Mouse (Mus musculus) neural tube, embryonic 10.5 days (tissue): Measurements from ENCODE around the gene Cox5a.
A peak's percentile ranks its signal among the peaks of the same experiment; 100 is the strongest.

Experiments
- DNase-seq: peaks from one replicate; pipeline ENCODE4 v3.0.0-alpha.2; 2017; ENCODE audit warnings: low spot score; ENCODE audit errors: extremely low spot score

The Cox5a gene

DNA sequence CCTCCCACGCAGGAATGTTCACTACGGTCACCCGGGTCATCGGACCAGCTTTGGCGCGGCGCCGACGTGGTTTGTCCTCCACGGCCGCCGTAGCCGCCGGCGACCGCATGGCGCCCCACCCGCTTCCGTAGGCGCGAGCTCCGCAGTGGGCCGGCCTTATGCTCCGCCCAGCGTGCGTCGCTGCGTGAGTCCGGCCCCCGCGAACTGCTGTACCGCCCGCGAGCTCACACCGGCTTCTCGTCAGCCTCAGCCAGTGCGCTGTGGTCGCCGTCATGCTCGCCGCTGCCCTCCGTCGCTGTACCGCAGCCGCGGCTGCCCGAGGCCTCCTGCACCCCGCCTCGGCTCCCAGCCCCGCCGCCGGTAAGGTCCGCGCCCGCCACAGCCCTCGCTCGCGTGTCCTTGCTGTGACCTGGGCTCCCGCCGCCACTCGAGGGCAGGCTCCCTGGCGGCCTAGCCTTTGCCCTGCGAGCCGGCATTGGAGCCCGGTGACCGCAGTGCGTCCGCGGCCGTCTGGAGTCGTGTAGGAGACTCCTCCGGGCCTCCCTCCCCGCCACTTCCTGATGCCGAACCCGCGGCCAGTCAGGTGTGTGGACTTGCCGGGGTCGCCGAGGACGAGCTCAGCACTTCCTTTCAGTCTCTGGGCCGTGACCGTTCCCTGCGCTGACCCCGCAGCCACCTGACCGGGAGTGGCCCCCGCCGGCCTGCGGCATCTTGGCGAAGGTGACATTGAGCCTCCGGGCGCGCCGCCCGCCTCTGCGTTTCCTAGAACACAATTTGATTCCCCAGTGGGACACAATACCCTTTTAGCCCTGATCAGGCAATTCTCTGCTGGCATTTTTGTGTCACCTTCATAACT lies at the start of gene Cox5a:
Gene Cox5a (plus strand): TSS at position 219 of the 856 bp plus-strand sequence.
- peak; percentile 90 for DNase-seq

DNA sequence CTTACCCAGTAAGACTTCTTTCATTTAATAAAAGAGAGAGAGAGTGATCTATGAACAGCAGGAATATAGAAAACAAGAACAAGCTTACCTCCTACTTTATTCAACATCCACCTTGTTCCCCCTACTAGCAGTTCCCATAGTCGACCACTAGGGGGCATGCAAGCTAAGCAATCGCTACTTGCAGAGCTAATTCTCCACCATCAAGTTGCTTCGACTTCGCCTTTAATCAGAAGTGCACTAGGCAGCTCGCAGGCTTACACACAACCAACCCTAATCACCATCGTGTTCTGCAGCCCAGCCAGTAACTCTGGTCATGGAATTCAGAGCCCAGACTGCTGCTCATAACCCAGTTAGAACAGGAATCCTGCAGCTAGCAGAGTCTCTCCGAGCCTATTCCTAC lies 35.3 kb upstream of the Cox5a start:
- peak; percentile 76 for DNase-seq

DNA sequence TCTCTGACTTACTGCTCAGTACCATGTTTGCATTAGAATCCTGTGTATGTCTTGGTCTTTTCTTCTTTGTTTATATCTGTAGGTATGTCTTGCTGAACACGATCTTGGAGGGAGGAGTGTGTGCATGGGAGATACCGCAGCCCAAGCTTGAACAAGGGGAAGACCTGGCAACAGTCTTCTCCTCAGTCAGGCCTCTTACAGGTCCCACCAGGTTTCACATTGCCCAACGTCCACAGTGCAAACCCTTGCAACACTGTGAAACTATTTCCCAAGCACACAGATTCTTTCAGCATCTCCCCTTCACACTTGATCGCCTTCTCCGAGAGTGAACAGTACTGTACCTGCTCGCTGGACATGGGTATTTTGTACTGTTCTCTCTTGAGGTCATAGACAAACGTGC lies 33.3 kb upstream of the Cox5a start:
- DNase-seq, result no peak

DNA sequence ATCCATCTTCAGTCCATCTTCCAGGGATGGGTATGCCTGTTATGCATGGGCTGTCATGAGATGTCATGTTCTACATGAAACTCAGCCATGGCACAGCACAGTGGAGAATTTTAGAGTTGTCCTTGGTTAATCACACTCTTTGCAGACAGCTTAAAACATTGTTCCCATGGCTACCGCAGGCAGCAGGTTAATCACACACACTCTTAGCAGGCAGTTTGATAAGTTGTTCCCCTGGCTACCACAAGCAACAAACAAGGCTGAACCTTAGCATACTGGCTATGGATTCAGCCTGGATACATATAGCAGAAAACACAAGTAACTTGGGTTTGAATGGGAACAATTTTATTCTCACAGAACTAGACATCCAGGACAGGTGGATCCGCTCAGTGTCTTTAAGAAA lies 27.5 kb upstream of the Cox5a start:
- DNase-seq, result no peak

DNA sequence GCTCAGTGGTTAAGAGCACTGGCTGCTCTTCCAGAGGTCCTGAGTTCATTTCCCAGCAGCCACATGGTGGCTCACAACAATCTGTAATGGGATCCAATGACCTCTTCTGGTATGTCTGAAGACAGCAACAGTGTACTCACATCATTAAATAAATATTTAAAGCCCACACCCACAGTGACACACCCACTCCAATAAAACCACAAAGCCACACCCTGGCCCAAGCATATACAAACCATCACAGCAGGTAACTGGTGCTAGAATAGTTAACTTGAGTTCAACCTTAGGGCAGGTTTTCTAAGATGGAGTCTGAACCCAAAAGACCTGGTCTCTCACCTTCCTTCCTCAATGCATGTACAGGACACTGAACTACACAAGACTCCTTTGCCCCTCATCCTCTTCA lies 26.1 kb upstream of the Cox5a start:
- DNase-seq, result no peak

DNA sequence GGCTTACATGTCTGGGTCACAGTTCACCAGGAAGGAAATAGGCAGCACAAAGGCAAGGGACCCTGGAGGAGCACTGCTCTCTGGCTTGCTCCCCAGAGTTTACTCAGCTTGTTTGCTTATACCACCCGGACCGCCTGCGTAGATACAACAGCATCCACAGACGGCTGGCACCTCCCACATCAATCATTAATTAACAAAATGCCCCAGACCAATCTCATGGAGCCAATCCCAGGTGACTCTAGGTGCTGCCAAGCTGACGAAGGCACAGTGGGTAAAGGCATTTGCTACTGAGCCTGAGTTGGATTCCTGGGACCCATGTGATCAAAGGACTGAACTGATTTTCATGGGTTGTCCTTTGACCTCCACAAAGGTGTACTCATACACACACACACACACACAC lies 23.8 kb upstream of the Cox5a start:
- DNase-seq, result no peak

DNA sequence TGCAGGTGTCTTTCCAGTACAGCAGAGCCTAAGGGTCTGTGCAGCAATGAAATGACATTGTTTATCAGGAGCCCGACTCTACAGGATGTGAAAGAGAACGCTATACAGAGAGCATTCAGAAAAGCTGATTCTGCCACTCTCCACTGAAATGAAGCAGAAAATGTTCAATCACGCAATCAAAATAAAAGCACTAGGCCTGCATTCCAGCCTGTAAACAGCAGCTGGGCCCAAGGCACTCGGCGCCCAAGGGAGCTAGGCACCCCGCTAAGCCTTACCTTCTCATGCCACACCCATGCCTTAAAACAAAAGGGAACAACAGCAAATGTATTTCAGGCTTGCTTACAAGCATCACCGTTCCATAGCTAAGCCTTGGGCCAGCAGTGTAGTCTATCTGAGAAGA lies 22.5 kb upstream of the Cox5a start:
- no peak for DNase-seq

DNA sequence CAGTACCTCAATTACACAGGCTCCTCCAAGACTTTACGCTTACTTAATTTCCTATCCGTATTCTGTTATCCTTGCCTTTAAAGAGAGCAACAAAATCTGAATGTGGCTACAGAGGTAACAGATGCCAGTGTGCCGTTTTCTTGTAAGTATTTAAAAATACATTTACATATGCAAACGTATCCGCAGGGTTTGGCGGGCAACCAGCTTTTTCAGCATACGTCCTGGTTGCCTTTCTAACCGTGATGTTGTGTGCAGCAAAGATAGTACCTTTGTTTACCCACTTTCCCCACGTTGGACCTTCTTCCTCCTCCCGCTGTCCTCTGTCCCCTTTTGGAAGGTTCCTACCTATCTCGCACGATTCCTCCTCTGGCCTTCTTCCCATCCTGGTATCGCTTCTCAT lies 19.6 kb upstream of the Cox5a start:
- DNase-seq, result no peak

DNA sequence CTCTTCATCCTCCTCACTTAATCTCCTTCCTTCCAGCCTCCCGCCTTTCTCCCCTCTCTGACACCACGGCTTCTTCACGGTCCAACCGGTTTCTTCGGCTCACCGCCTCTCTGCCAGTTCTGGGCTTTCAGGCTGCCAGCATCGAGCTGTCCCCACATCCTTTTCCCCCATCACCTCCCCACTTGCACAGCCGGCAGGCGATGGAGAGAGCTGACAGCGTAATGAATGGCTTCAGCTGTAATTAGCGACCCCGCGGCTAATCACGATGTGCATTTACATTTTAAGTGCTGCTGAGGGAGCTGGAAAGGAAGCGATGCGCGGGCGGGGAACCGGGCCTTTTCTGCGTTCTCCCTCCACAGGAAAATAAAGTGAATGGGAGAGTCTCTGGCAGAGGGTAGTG lies 19.2 kb upstream of the Cox5a start:
- peak; percentile 53 for DNase-seq

DNA sequence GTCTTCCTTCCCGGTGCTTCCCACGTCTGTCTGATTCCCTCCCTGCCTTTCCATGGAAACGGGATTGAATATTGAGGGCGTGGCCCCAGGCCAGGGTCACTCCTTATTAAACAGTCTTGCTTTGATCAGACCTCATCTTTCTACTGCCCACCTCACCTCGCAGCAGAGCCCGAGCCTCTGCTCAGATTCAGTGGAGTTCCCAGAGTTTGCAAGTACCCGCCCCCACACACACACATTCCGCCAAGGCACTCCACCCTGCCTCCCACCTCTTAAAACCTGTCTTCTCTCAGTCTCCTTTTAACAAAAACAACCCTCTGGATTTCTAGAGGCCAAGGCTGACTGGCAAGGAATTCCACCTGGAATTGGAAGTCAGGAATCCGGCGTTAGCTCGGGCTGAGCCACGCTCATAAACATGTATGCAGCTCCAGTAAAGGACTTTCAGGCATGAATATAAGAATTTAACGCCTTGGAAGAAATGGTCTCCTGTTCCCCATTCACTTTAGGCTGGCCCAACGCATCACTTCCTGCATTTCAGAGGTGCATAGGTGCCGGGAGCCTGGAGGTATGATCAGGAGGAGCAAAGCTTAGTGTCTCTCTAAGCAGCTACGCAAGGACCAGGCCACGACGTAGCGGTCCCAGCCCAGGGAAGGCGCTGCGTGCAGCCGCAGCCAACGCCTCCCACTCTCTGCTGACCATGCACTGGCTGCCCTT lies 18.0 kb upstream of the Cox5a start:
- peak; percentile 49 for DNase-seq

DNA sequence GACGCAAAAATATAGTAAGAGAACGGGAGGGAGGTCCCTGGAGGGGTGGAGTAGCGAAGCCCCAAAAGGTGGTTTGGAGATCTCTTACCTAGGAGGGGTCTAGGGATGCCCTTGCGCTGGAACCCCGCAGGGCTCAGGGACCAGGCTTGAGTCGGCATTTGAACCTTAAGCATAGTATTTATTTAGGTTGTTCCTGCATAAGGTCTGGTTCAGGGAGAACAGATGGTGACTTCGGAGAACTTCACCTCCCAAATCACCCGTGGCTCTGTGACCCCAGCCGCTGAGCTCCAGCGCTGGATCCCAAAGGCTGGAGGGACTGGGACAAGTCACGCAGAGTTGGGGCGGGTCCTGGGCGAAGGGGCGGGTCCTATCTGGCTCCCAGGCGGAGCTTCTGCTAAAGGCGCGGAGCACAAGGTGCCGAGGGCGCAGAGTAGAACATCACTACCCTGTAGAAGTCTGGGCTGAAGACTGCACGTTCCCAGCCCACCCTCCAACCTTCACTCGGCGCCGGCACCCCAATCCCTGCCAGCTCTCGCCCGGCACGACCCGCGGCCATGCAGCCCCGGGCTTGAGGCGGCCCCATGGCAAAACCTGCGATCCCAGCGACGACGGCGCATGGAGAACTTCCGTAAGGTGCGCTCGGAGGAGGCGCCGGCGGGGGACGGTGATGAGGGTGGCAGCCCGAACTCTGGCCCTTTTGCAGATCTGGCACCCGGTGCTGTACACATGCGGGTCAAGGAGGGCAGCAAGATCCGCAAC lies 17.3 kb upstream of the Cox5a start, which contains the start of gene Rpp25:
Gene Rpp25 (plus strand): TSS at position 405 of the 759 bp plus-strand sequence.
- DNase-seq, result peak; percentile 68

DNA sequence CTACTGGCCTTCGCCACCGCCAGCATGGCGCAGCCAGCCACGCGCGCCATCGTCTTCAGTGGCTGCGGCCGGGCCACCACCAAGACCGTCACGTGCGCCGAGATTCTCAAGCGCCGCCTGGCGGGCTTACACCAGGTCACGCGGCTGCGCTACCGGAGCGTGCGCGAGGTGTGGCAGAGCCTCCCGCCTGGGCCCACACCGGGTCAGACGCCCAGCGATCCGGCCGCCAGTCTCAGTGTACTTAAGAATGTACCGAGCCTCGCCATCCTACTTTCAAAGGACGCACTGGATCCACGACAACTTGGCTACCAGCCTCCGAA lies 16.7 kb upstream of the Cox5a start:
- DNase-seq, result peak; percentile 58

DNA sequence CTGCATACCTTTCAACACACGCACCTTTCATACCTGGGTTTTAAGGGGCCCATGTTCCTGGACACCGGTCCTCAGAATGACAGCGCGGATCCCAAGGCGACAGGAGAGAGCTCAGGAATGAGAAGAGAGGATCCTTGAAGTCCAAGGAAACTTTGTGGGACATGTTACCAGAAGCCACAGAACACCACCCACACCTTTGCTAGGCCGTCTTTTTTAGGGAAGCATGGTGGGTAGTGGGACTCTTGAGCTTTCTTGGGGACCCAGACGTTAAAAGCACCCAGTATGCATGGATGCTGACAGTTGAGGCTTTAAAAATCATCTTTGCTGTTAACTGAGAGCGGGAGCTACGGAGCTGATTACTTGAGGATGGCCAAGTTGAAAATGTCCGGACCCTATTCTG lies 16.2 kb upstream of the Cox5a start:
- DNase-seq, result peak; percentile 22

DNA sequence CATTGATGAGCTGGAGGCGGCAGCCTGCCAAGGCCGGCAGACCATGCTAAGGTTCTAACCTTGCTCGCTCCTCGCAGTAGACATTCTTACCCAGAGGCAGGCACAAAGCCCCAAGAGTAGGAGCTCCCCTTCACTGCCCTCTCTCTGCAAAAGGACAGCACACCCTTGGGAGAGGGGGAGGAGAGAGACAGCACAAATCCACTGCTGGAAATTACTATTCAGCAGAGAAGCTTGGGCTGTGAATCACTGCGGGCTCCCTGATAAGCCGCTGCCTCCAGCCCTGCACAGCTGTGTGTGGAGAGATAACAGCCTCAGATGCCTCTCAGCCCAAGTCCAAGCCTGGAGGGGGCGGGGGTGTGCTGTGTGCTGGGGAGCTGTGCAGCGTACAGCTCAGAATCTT lies 15.4 kb upstream of the Cox5a start:
- peak; percentile 52 for DNase-seq

DNA sequence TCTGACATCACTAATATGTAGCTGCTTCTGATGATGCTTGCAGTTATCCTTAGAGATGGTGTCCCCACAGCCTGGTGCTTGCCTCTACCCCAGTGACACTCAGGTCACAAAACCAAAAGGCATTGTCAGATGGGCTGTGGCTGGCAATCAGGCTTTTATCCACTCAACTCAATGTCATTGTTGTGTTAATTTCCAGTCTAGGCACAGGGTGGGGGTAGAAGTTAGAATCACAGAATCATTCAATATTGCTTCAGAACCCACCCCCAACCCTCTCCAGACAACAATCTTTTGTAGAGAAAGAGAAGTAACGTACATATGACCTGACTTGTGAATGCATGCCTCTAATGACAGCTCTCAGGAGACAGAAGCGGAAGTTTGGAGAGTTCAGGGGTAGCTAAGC lies 10.5 kb upstream of the Cox5a start:
- DNase-seq, result no peak

DNA sequence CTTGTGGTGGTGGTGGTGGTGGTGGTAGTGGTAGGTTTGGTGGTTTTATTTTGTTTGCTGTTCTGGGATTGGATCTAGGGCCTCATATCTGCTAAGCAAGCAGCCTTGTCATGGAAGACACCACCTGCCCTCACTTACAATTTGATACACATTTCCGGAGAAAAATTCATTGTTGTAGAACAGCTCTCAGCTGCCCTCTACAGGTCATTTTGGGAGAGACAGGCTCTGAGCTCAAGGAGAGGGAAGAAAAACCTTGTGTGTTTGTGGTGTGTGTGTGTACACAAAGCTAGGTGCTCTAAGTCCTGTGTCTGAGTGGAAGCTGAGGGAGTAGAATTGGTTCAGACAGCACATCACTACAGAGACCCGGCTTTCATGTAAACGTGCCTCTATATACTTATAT lies 4.0 kb upstream of the Cox5a start:
- peak; percentile 66 for DNase-seq

DNA sequence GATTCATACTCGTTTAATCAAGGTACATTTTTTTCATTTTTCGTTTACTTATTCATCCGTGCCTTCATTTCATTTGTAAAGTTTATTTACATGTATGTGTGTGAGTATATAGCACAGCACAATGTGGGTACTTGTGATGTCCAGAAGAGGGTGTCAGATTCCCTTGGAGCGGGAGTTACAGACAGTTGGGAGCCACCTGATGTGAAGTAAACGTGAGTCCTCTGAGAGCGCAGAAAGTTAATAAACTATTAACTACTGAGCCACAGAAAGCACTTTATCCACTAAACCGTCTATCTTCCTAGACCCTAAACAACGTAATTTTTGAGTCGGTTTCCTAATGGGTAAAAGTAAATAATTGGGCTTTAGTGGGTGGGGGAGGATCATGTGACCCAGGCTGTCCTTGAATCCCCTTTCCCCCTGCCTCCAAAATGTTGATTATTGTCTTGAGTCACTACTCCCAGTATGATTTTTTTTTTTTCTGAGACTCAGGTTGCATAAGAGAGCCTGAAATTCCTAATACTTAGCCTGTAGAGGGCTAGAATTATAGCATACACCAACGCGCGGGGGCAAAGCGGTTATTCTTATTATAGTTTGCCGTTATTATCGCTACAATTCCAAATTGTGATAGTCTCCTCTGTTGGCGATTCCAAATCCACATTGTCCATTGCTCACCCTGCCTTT lies 559 bp upstream of the Cox5a start:
- no peak for DNase-seq

DNA sequence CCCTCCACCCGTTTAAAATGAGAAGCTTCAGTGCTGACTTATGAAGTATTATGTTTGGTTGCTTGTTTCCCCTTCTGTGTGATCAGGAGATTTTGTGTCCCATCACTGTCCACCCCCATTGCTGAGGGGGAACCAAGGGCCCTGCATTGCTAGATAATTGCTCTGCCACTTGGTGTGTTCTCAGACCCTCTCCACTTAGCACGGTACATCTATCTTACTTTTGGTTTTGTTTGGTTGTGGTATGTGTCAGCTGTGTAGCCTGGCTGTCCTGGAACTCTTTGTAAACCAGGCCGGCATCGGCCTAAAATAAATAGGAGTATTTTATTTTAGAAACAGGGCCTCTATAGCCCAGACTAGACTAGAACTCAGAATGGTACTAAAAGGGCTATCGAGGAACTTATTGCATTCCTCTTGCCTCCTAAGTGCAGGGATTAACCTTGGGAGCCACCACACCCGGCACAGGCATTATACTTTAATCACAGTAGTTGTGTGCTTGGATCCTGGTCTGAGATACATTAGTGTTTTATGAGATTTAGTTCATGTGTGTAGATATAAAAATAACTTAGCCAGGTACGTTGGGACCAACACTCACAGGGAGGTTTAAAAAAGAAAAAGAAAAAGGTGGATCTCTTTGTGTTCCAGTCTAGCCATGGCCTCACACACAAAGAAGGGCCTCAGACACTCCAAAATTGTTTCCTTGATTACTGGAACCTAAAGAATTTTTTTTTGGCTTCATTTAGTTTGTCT lies 1.2 kb downstream of the Cox5a start:
- DNase-seq, result no peak

DNA sequence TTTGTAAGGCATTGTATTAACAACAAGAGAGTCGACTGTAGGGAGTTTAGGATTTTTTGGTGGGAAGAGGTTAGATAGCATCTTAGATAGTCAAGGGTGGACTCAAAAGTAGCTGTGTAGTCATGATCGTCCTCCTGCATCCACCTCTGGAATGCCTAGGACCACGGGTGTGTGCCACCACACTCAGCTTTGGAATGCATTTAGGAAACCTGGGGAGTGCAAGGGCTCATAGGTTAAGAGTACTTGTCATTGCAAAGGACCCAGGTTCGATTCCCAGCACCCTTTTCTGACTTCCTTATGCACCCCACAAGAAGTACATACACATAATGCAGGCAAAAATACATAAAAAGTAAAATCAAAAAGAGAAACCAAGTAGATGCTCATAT lies 1.8 kb downstream of the Cox5a start:
- DNase-seq, result no peak

DNA sequence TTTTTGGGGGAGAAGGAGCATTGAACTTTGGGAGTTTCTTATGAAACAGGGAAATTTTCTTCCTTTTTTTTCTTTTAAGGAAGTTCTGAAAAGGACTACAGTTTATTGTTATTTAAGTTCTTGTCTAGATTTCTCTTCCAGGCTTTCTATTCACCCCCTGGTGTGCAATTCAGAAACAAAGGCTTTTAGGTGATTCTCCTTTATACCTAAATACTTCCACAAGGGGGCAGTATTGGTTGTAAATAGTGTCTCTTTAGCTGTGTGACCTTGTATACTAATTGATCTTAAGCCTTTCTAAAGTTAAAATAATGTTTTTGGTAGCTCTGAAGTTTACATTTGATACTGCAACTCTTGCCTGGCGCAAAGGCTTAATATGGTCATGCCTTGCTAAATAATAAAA lies 2.7 kb downstream of the Cox5a start:
- no peak for DNase-seq

DNA sequence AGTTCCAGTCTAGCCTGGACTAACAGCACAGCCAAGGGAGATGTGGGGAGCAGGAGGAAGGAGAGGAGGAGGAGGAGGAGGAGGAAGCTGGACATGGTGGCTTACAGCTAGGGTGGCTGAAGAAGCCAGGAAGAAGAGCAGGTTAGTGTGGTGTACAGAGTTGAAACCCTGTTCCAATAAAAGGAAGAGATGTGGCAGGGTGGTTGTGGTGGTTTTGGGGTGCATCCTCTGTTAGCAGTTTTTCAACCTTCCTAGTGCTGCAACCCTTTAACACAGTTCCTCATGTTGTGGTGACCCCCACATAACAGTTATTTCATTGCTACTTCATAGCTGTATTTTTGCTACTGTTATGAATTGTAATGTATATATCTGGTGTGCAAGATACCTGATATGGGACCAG lies 3.4 kb downstream of the Cox5a start:
- no peak for DNase-seq
